20 mouse cellular contexts compared by ENCODE assay signal in the genomic region with DNA sequence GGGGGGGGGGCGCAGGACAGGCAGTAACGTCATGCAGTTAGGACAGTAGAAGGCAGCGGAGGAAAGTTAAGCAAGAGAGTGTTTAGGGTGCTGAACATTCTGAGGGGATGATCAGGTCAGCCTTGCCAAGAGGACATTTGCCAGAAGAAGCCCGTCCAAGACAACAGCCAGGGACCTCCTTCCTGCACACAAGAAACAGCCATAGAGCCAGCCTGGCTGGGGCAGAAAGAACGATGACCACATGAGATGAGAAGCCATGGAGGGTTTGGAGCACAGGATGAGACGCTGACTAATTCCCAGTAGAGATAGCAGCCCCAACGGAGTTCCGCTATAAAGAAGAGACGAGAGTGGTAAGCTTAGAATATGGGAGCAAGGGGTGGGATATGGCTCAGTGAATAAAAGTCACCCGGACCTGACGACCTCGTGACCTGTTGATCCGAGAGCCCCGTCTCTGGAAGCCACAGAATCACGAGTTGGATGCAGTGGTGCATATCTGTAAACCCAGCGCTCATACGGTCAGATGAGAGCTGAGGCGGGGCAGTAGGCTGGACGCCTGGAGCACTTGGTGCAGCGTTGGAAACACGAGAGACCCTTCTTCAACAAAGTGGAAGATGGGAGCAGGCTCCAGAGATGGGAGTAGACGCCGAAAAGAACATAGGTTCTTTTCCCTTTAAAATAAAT. TPM values are rescaled to one million over a fixed set of nuclear protein-coding genes. Genes with fewer than 3 reads are reported as not detected.
A peak's percentile ranks its signal among the peaks of the same experiment; 100 is the strongest.
DNase-seq lines count a peak whose midpoint lies in the region; ATAC-seq and TF ChIP-seq lines count a peak whose summit lies in the region.
"Had no signal": no experiment of that assay in that cellular context is flagged by ENCODE, and none has a peak within 500 bp of the region (broad histone marks: within the 10 kb centered on the region; RNA-seq: fewer than 3 reads in every experiment).

No protein-coding gene starts in this region.

- H3K79me2 ChIP-seq in CH12.LX (replicated peaks; ENCODE audit: control insufficient read depth, extremely low read depth, insufficient read depth, poor library complexity, severe bottlenecking) = no peaks in the 10 kb centered on the region

- DNase-seq in 3134 (ENCODE audit: extremely low read depth, insufficient read length, low spot score) (peak; percentile 20), CH12.LX (ENCODE audit: extremely low read depth) (no peak)
- DNase-seq in kidney, adult 8-10 months = peak; percentile 79 to 83
- peak; percentile 62 for DNase-seq in kidney, postnatal 10 days
- DNase-seq in gastrocnemius, adult 8-10 months (ENCODE audit: low spot score in 2 of 2) = no peak
- DNase-seq in hindbrain, embryonic 14.5 days (ENCODE audit: low spot score) = no peak
- no peak for DNase-seq in heart, adult 9 months (ENCODE audit: low spot score in 2 of 2)
- DNase-seq: adrenal gland, adult 2 months; cerebellum, adult 11 months; cerebellum, postnatal 14 days; liver; thymus, adult 2 months had no signal

- ATAC-seq in hindbrain, embryonic 14.5 days (ENCODE audit: low FRiP score) = no peak
- ATAC-seq: inflammation-experienced regulatory T-cells, adult 6 months had no signal

- no peak overlapping the region for H3K27ac ChIP-seq in CH12.LX (ENCODE audit: insufficient read depth, low read depth)
- no peak overlapping the region for H3K27ac ChIP-seq in hindbrain, embryonic 14.5 days
- H3K27ac ChIP-seq: embryonic facial prominence, embryonic 12.5 days; hindbrain, embryonic 12.5 days; limb, embryonic 10.5 days; liver, embryonic 15.5 days; midbrain, embryonic 10.5 days; stomach, postnatal 0 days had no signal

- 0 out of 2 replicates have a peak overlapping the region, but pooled peaks have one; percentile 27 for H3K4me2 ChIP-seq in CH12.LX (ENCODE audit: insufficient read depth, low read depth, poor library complexity, severe bottlenecking)
- H3K4me2 ChIP-seq in hindbrain, embryonic 14.5 days (replicated peaks) = no peak overlapping the region
- H3K4me2 ChIP-seq: embryonic facial prominence, embryonic 12.5 days; heart, embryonic 12.5 days; hindbrain, embryonic 12.5 days; liver, embryonic 15.5 days had no signal

- WGBS in hindbrain, embryonic 14.5 days = 72% methylated on average over 23 of the region's 23 CpGs

- TF ChIP-seq EP300 in CH12.LX (IDR thresholded peaks at IDR 0.05; ENCODE audit: low read length) = no peak

- no peak for TF ChIP-seq CTCF in CH12.LX (conservative IDR thresholded peaks at IDR 0.05 in 1 of 2, IDR thresholded peaks at IDR 0.05 in 1 of 2; ENCODE audit: low read depth in 2 of 2, low read length in 2 of 2)

- no peaks in the 10 kb centered on the region for H3K27me3 ChIP-seq in CH12.LX (replicated peaks)
- H3K27me3 ChIP-seq in hindbrain, embryonic 14.5 days (ENCODE audit: control insufficient read depth, insufficient read depth, low read length) = no peaks in the 10 kb centered on the region
- H3K27me3 ChIP-seq: embryonic facial prominence, embryonic 12.5 days; heart, embryonic 12.5 days; liver, embryonic 15.5 days had no signal

- dilution Hi-C loops in CH12.LX (cut with MboI; ENCODE audit: extremely low pct_ligation_motif_present, extremely low pct_unique_long_range_greater_than_20kb, low sequenced_read_pairs) = no loop called here

- no peak for TF ChIP-seq RAD21 in CH12.LX (IDR thresholded peaks at IDR 0.05; ENCODE audit: low read depth, low read length)

- H3K4me3 ChIP-seq in CH12.LX (replicated peaks in 1 of 3; ENCODE audit: low read depth in 2 of 3, low read length in 2 of 3, poor library complexity in 1 of 3) = no peak overlapping the region
- no peak overlapping the region for H3K4me3 ChIP-seq in hindbrain, embryonic 14.5 days (replicated peaks; ENCODE audit: low read length)
- H3K4me3 ChIP-seq: embryonic facial prominence, embryonic 12.5 days; heart, embryonic 12.5 days; hindbrain, embryonic 12.5 days; limb, embryonic 10.5 days; liver, embryonic 15.5 days; midbrain, embryonic 10.5 days had no signal

- in situ Hi-C loops in CH12.LX (cut with MboI; ENCODE audit: low pct_ligation_motif_present, low pct_unique_long_range_greater_than_20kb, low sequenced_read_pairs) = no loop called here

- peaks cover 11 to 17% of the 10 kb centered on the region in 2 experiments for H3K4me1 ChIP-seq in CH12.LX (ENCODE audit: control insufficient read depth in 1 of 2, insufficient read depth in 2 of 2)
- no peaks in the 10 kb centered on the region for H3K4me1 ChIP-seq in hindbrain, embryonic 14.5 days (replicated peaks; ENCODE audit: control insufficient read depth, insufficient read depth, low read length)
- H3K4me1 ChIP-seq: embryonic facial prominence, embryonic 12.5 days had no signal

- no peaks in the 10 kb centered on the region for H3K36me3 ChIP-seq in CH12.LX (replicated peaks in 1 of 2; ENCODE audit: control insufficient read depth in 1 of 2, insufficient read depth in 1 of 2, low read length in 1 of 2)
- H3K36me3 ChIP-seq in hindbrain, embryonic 14.5 days (replicated peaks; ENCODE audit: control insufficient read depth, insufficient read depth) = no peaks in the 10 kb centered on the region
- H3K36me3 ChIP-seq: embryonic facial prominence, embryonic 12.5 days; heart, embryonic 12.5 days; hindbrain, embryonic 12.5 days; limb, embryonic 10.5 days; liver, embryonic 15.5 days; midbrain, embryonic 10.5 days had no signal

- no peak overlapping the region for H3K9ac ChIP-seq in CH12.LX (ENCODE audit: insufficient read depth, low read depth)
- no peak overlapping the region for H3K9ac ChIP-seq in hindbrain, embryonic 14.5 days
- H3K9ac ChIP-seq: embryonic facial prominence, embryonic 12.5 days; heart, embryonic 12.5 days; hindbrain, embryonic 12.5 days; liver, embryonic 15.5 days had no signal

- TF ChIP-seq POLR2A in CH12.LX (IDR thresholded peaks at IDR 0.05; ENCODE audit: low read depth, low read length) = no peak

- no peaks in the 10 kb centered on the region for H3K9me3 ChIP-seq in CH12.LX (replicated peaks; ENCODE audit: low read length)
- no peaks in the 10 kb centered on the region for H3K9me3 ChIP-seq in hindbrain, embryonic 14.5 days (ENCODE audit: control insufficient read depth, low read length)
- H3K9me3 ChIP-seq: embryonic facial prominence, embryonic 12.5 days; heart, embryonic 12.5 days; hindbrain, embryonic 12.5 days; limb, embryonic 10.5 days; liver, embryonic 15.5 days; midbrain, embryonic 10.5 days had no signal

TF ChIP-seq in CH12.LX, 34 proteins besides CTCF, POLR2A, EP300 and RAD21:
- TF ChIP-seq BHLHE40 (IDR thresholded peaks at IDR 0.05; ENCODE audit: low read depth, low read length) = peak; percentile 83
- no peak for TF ChIP-seq MAZ (IDR thresholded peaks at IDR 0.05; ENCODE audit: low read depth, low read length)

RNA-seq across cellular contexts. Expression of a gene that starts 9.1 kb away (rescaled TPM):
- 0.38 TPM in 1 of 2 replicates, not detected in the other for total RNA-seq in CH12.LX (2012; rRNA removed)
- total RNA-seq in CH12.LX (2014; rRNA removed) = 0.24 TPM in 1 of 2 replicates, not detected in the other
- polyA plus RNA-seq in CH12.LX (2012; ENCODE audit: insufficient read length, low read depth) = 1.2 and 1.7 TPM in 2 replicates
- total RNA-seq in gastrocnemius, adult 8-10 months (2022) = under 1 TPM in 3 of 4 experiments, not detected in 1; 0.36 to 0.70 (median 0.68) TPM
- polyA plus RNA-seq in hindbrain, embryonic 14.5 days (2014; fragmentation: Nextera tagmentation; extraction: Ambion mirVana) = 9.2 and 11.7 TPM in 2 replicates
- polyA plus RNA-seq: inflammation-experienced regulatory T-cells, adult 6 months had no signal

RNA-seq across cellular contexts. Expression of a gene that starts 53.1 kb away (rescaled TPM):
- total RNA-seq in CH12.LX (2012; rRNA removed) (11.7 and 14.9 TPM in 2 replicates), CH12.LX (2014; rRNA removed) (26.4 and 30.0 TPM in 2 replicates)
- 17.7 and 19.5 TPM in 2 replicates for polyA plus RNA-seq in CH12.LX (2012; ENCODE audit: insufficient read length, low read depth)
- total RNA-seq in gastrocnemius, adult 8-10 months (2022) = 10 to 100 TPM; 43.8 to 67.3 (median 46.9) TPM
- 40.0 and 46.5 TPM in 2 replicates for polyA plus RNA-seq in hindbrain, embryonic 14.5 days (2014; fragmentation: Nextera tagmentation; extraction: Ambion mirVana)

RNA-seq across cellular contexts. Expression of a gene that starts 53.3 kb away (rescaled TPM):
- total RNA-seq in CH12.LX (2012; rRNA removed) = 214 and 306 TPM in 2 replicates
- 333 and 398 TPM in 2 replicates for total RNA-seq in CH12.LX (2014; rRNA removed)
- polyA plus RNA-seq in CH12.LX (2012; ENCODE audit: insufficient read length, low read depth) = 224 and 237 TPM in 2 replicates
- total RNA-seq in gastrocnemius, adult 8-10 months (2022) = 10 to 100 TPM; 20.1 to 27.7 (median 21.3) TPM
- polyA plus RNA-seq in hindbrain, embryonic 14.5 days (2014; fragmentation: Nextera tagmentation; extraction: Ambion mirVana) = 208 and 210 TPM in 2 replicates

Comparison
In these comparisons a context has a peak if more than half of its experiments do, and no peak if none do; other contexts are left out.
1. DNase-seq: peak in 3134 (single experiment), kidney, adult 8-10 months (2 of 2) and kidney, postnatal 10 days (single experiment); none in CH12.LX (single experiment), gastrocnemius, adult 8-10 months (0 of 2), hindbrain, embryonic 14.5 days (single experiment) and heart, adult 9 months (0 of 2).
2. RNA of a gene that starts 53.3 kb away (total RNA-seq): 214 to 398 TPM in CH12.LX; 20.1 to 27.7 TPM in gastrocnemius, adult 8-10 months; every median in the first group is over 4 times any median in the second.